Mouse (Mus musculus): Measurements from ENCODE around the gene Slc35f6.

DNA sequence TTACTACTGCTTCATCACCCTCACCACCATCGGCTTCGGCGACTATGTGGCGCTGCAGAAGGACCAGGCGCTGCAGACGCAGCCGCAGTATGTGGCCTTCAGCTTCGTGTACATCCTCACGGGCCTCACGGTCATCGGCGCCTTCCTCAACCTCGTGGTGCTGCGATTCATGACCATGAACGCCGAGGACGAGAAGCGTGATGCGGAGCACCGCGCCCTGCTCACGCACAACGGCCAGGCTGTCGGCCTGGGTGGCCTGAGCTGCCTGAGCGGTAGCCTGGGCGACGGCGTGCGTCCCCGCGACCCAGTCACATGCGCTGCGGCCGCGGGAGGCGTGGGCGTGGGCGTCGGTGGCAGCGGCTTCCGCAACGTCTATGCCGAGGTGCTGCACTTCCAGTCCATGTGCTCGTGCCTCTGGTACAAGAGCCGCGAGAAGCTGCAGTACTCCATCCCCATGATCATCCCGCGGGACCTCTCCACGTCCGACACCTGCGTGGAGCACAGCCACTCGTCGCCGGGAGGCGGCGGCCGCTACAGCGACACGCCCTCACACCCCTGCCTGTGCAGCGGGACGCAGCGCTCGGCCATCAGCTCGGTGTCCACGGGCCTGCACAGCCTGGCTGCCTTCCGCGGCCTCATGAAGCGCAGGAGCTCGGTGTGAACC is 25.4 kb upstream of the Slc35f6 start:
- TF ChIP-seq CTCF (conservative IDR thresholded peaks at IDR 0.05; ENCODE audit: insufficient read depth, insufficient read length, low read depth, low read length) (no peak), POLR2A (IDR thresholded peaks at IDR 0.05; ENCODE audit: low read depth, low read length) (no peak)

Measured in kidney, adult 2 months (tissue).